Mouse (Mus musculus) right cerebral cortex, postnatal 4 days (tissue): Measurements from ENCODE around the gene Clic4.

Experiments
- DNase-seq: peaks from one replicate; pipeline ENCODE4 v3.0.0-alpha.2; 2022

Gene Clic4

GRCm38 (mm10) chr4:135272640-135273306 is at the start of gene Clic4:
Clic4 (minus strand) TSS chr4:135272814.
- DNase-seq, result peak; percentile 90

- DNase-seq, result peak; percentile 74
Measured at GRCm38 (mm10) chr4:135317966-135318365, 45.4 kb upstream of the Clic4 start.

DNA sequence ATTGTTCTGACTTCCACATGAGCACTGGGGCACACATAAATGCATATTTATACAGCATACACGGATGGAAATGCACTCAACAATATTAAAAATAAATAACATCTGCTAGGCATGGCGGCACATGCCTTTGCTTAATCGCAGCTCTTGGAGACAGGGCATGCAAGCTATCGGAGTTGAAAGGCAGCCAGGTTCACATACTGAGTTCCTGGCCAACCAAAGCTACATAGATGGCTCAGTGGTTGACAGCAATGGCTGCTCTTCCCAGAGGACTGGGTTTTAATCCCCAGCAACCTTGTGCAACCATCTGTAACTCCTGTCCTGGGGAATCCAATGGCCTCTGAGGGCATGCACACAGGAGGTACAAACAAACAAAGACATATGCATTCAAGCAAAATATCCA is 44.9 kb upstream of the Clic4 start:
- DNase-seq, result no peak

GRCm38 (mm10) chr4:135315287-135315686 is 42.7 kb upstream of the Clic4 start:
- no peak for DNase-seq

- DNase-seq, result no peak
Measured at GRCm38 (mm10) chr4:135314419-135314832, 41.8 kb upstream of the Clic4 start.

GRCm38 (mm10) chr4:135313761-135314241 is 41.2 kb upstream of the Clic4 start:
- DNase-seq, result no peak

- DNase-seq, result no peak
Measured at GRCm38 (mm10) chr4:135313111-135313691, 40.6 kb upstream of the Clic4 start.

GRCm38 (mm10) chr4:135312706-135313105 is 40.1 kb upstream of the Clic4 start:
- no peak for DNase-seq

GRCm38 (mm10) chr4:135310371-135310770 is 37.8 kb upstream of the Clic4 start:
- DNase-seq, result no peak

GRCm38 (mm10) chr4:135309726-135310125 is 37.1 kb upstream of the Clic4 start:
- DNase-seq, result no peak

GRCm38 (mm10) chr4:135309112-135309659 is 36.6 kb upstream of the Clic4 start:
- DNase-seq, result no peak

- no peak for DNase-seq
Measured at GRCm38 (mm10) chr4:135306971-135307632, 34.5 kb upstream of the Clic4 start.

- no peak for DNase-seq
Measured at GRCm38 (mm10) chr4:135306533-135306932, 33.9 kb upstream of the Clic4 start.

DNA sequence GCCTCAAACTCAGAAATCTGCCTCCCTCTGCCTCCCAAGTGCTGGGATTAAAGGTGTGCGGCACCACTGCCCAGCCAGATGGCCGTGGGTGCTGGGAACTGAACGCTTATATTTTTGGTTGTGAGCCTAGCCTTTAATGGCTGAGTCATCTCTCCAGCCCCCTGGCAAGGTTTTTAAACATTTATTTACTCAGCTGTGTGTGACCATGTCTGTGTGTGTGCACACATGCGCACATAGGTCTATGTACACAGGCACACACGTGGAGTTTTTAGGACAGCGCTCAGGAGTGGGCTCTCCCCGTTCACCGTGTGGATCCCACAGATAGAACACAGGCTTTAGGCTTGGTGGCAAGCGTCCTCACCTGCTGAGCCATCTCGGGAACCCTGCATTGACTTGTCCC is 29.6 kb upstream of the Clic4 start:
- no peak for DNase-seq

DNA sequence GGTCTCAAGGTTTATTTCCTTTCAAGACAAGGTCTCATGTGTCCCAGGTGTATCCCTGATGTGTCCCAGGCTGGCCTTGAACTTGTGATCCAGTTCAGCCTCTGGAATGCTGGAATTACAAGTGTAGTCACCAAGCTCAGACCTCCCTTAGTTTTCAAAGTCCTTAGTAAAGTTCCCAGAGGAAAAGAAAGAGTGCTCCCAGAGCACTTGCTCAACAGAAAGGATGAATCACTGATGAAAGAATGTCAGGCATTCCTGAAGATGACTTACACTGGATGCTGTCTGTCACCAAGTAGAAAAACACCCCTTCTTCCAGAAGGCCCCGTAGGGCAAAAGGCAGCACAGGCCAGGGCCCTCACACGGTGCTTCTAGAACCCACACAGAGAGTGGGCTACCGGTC is 28.6 kb upstream of the Clic4 start:
- no peak for DNase-seq

GRCm38 (mm10) chr4:135300248-135301041 is 27.8 kb upstream of the Clic4 start:
- no peak for DNase-seq

DNA sequence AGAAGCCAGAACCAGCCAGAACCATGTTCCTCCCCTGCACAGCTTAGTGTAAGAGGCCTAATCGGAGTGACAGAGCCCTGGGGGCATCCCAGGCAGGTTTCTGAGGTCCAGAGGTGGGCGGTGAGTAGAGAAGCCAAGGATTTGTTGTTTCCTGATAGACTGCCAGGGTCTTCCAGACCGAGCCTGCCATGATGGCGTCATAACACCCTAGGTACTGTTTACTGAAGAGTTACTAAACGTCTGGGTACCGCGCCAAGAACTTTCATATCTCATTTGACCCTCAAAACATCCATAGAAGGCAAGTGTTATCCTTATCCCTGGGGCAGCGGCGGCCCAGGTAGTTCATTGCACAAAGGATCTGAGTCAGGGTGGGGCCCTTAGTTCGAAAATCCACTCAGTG is 26.1 kb upstream of the Clic4 start:
- DNase-seq, result no peak

- DNase-seq, result peak; percentile 62
Measured at GRCm38 (mm10) chr4:135297931-135298546, 25.4 kb upstream of the Clic4 start.

GRCm38 (mm10) chr4:135297146-135297545 is 24.5 kb upstream of the Clic4 start:
- DNase-seq, result no peak

- DNase-seq, result no peak
Measured at GRCm38 (mm10) chr4:135296565-135296964, 24.0 kb upstream of the Clic4 start.

- DNase-seq, result no peak
Measured at GRCm38 (mm10) chr4:135293813-135294212, 21.2 kb upstream of the Clic4 start.

GRCm38 (mm10) chr4:135292477-135293089 is 20.0 kb upstream of the Clic4 start:
- no peak for DNase-seq
